Mouse (Mus musculus) midbrain, embryonic 13.5 days (tissue): ENCODE data around the gene Cacna1e. TPM values are rescaled to one million over a fixed set of nuclear protein-coding genes. Genes with fewer than 3 reads are reported as not detected.

Source experiments
- ATAC-seq: fragments of 200-750 bp; cut with Nextera tagmentation; 2 replicates; pipeline ENCODE4 v1.8.0; 2017; ENCODE audit warnings: mild to moderate bottlenecking, moderate TSS enrichment, moderate library complexity
- H3K27ac ChIP-seq: fragments of 300-500 bp; sonication (generic); 2 replicates; pipeline ENCODE4 v1.5.1; 2015; ENCODE audit warnings: inconsistent platforms, mild to moderate bottlenecking, moderate library complexity
- H3K27me3 ChIP-seq: fragments of 300-500 bp; sonication (generic); 2 replicates; pipeline ENCODE4 v1.6.1; 2015; ENCODE audit warnings: mild to moderate bottlenecking, inconsistent platforms
- H3K36me3 ChIP-seq: fragments of 300-500 bp; sonication (generic); 2 replicates; pipeline ENCODE4 v1.6.1; 2015; ENCODE audit warnings: mild to moderate bottlenecking, inconsistent platforms
- H3K4me1 ChIP-seq: fragments of 300-500 bp; sonication (generic); replicated peaks from 2 replicates; pipeline ENCODE4 v1.6.1; 2015; ENCODE audit warnings: inconsistent platforms
- H3K4me2 ChIP-seq: fragments of 300-500 bp; sonication (generic); replicated peaks from 2 replicates; pipeline ENCODE4 v1.6.1; 2015; ENCODE audit warnings: moderate library complexity, mild to moderate bottlenecking, inconsistent platforms
- H3K4me3 ChIP-seq: fragments of 300-500 bp; sonication (generic); replicated peaks from 2 replicates; pipeline ENCODE4 v1.5.1; 2015; ENCODE audit warnings: mild to moderate bottlenecking, inconsistent platforms
- H3K9ac ChIP-seq: fragments of 300-500 bp; sonication (generic); replicated peaks from 2 replicates; pipeline ENCODE4 v1.6.1; 2015; ENCODE audit warnings: mild to moderate bottlenecking, inconsistent platforms
- H3K9me3 ChIP-seq: fragments of 300-500 bp; sonication (generic); 2 replicates; pipeline ENCODE4 v1.6.1; 2016; ENCODE audit warnings: mild to moderate bottlenecking, inconsistent platforms
- WGBS: fragments of 180-500 bp; shearing (Covaris S2); methylation state at CpG from one replicate; pipeline ENCODE4 v1.1.7; 2015; 5-methylcytosine and 5-hydroxymethylcytosine counted together
- polyA plus RNA-seq: library from polyadenylated mRNA; unstranded; fragments of >200 nt; fragmentation: Nextera tagmentation; extraction: Ambion mirVana; gene quantifications from 2 replicates; pipeline ENCODE4 v1.2.1, GENCODE M21; 2015

Cacna1e gene
- polyA plus RNA-seq, 1 experiment from 2014 or later = 8.0 TPM

DNA sequence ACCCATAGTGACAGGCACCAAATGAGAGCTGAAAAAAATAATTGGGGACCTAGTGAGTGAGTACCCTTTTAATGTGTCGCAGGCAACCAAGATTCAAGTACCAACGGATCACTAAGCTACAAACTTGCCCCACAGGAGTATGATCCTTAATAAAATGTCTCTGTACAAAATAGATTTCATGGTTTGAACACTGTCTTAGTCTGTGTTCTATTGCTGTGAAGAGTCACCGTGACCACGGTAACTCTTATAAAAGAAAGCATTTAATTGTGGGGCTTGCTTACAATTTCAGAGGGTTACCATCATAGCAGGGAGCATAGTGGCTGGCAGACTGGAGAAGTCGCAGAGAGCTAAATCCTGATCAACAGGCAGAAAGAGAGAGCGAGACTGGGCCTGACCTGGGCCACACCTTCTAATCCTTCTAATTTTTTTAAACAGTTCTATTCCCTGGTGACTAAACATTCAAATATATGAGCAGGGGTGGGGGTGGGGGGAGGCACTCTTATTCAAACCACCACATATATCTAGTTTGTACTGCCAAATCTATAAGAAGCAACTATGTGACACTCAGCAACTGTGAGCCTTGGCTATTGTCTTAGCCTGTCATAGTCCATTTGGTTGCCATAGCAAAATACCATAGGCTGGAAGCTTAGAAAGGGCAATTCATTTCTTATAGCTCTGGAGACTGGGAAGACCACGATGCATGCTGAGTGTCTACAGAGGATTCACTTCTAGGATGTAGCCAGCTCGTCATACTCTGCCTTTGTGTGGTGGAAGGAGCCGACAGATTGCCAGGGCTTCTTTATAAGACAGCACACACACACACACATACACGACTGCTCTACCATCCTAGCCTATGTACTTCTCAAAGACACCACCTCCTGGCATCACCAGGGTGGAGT, 52.8 kb downstream of the Cacna1e start:
- H3K4me1 ChIP-seq = peaks cover 9% of the 10 kb centered on the region; the same call in 1 of the 2 replicates
- no peak overlapping the region for H3K4me2 ChIP-seq
- H3K9ac ChIP-seq = no peak overlapping the region
- no peak overlapping the region for H3K27ac ChIP-seq
- H3K9me3 ChIP-seq = no peaks in the 10 kb centered on the region
- no peaks in the 10 kb centered on the region for H3K36me3 ChIP-seq
- WGBS = 31% methylated on average over 10 of the region's 10 CpGs
- peak; percentile 65; the same call in 1 of the 2 replicates for ATAC-seq
- 0 out of 2 replicates have a peak, but pooled peaks cover under 1% of the 10 kb centered on the region for H3K27me3 ChIP-seq
- no peak overlapping the region for H3K4me3 ChIP-seq

DNA sequence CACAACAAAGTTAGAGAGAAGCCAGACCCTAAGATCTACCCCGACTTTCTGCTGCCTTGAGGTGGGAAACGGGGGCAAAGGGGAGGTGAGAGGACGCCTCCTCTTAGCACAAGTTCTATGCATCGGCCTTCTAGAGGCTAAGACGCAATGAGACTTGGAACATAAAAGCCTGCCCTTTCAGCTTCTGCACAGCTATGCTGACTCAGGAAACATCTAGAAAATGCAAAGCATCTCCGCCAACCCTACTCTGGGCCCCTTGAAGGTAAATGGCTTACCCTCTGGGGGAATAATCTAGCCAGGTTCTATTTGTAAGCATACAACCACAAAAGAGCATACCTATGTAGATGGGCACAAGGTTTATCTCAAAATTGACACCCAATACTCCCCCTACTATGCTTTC, 54.2 kb downstream of the Cacna1e start:
- no peak overlapping the region for H3K4me2 ChIP-seq
- no peaks in the 10 kb centered on the region for H3K36me3 ChIP-seq
- H3K4me1 ChIP-seq = peaks cover 9% of the 10 kb centered on the region; the same call in 1 of the 2 replicates
- 0 out of 2 replicates have a peak, but pooled peaks cover 3% of the 10 kb centered on the region for H3K27me3 ChIP-seq
- no peak overlapping the region for H3K9ac ChIP-seq
- no peaks in the 10 kb centered on the region for H3K9me3 ChIP-seq
- no peak overlapping the region for H3K4me3 ChIP-seq
- H3K27ac ChIP-seq = no peak overlapping the region
- WGBS = 95% methylated on average over 6 of the region's 6 CpGs
- ATAC-seq = no peak

DNA sequence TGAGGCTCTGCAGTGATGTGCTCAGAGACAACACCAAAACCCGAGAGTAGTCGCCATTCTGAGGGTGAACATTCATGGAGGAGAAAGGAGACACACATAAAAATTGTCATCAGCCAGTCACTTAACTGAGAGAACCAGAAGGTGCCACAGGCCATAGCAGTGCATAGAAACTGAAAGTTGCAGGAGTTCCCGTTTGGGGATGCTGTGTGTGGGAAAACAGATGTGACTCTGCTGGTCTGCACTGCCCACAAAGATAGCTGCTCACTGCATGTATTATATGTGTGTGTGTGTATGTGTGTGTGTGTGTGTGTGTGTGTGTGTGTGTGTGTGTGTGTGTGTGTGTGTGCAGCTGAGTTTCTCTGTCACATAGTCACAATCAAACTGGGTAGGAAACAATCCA, 61.2 kb downstream of the Cacna1e start:
- Histone ChIP-seq H3K9ac (no peak overlapping the region), H3K27me3 (0 out of 2 replicates have a peak, but pooled peaks cover 3% of the 10 kb centered on the region), H3K9me3 (no peaks in the 10 kb centered on the region), H3K4me1 (0 out of 2 replicates have a peak, but pooled peaks cover 4% of the 10 kb centered on the region), H3K4me2 (no peak overlapping the region), H3K4me3 (no peak overlapping the region), H3K27ac (no peak overlapping the region), H3K36me3 (no peaks in the 10 kb centered on the region)
- 83% methylated on average over 3 of the region's 3 CpGs for WGBS
- ATAC-seq = no peak

DNA sequence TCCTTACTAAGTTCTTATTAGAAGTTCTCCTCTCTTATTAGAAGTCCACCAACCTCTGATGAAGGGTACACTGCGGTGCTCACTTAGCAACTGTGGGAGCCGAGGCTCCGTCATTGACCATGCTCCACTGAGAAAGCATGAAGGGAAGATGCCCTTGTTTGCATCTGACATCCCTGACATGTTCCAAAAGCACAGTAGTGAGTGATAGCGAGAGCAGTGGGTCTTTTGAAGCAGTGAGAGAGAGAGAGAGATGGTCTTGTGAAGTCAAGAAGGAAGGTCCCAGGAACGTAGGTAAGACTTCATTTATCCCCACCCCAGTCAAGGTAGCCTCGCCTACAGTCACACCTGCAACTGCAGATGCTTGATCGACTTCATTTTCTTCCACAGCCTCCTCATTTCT, 63.9 kb downstream of the Cacna1e start:
- ATAC-seq = no peak

DNA sequence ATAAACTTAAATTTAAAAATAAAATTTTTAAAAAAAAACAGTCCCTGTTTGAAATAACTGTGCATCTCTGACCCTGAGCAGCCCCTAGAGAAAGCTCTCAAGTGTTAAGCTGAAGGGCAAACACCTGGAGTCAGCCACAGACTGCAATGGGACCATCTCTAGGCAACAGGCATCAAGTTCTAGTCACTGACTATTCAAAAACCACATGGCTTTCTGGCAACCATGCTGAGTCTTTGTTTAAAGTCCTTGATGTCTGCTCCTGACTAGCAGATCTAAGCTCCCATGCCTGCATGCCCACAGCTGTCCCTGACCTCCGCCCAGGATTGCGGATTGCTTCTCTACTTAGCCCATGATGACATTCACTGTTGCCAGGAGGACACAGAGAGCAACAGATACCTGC, 64.3 kb downstream of the Cacna1e start:
- no peak overlapping the region for H3K4me3 ChIP-seq
- no peaks in the 10 kb centered on the region for H3K9me3 ChIP-seq
- H3K36me3 ChIP-seq = no peaks in the 10 kb centered on the region
- no peak for ATAC-seq
- H3K4me2 ChIP-seq = no peak overlapping the region
- 0 out of 2 replicates have a peak, but pooled peaks cover 9% of the 10 kb centered on the region for H3K4me1 ChIP-seq
- H3K9ac ChIP-seq = no peak overlapping the region
- H3K27ac ChIP-seq = no peak overlapping the region
- H3K27me3 ChIP-seq = no peaks in the 10 kb centered on the region
- 70% methylated on average over 2 of the region's 2 CpGs for WGBS

More for the DNA sequence above, 63.9 kb downstream of the Cacna1e start:
- 97% methylated on average over 7 of the region's 7 CpGs for WGBS
- Histone ChIP-seq H3K27me3 (no peaks in the 10 kb centered on the region), H3K4me1 (0 out of 2 replicates have a peak, but pooled peaks cover 9% of the 10 kb centered on the region), H3K27ac (no peak overlapping the region), H3K9ac (no peak overlapping the region), H3K4me3 (no peak overlapping the region), H3K4me2 (no peak overlapping the region), H3K9me3 (no peaks in the 10 kb centered on the region), H3K36me3 (no peaks in the 10 kb centered on the region)

DNA sequence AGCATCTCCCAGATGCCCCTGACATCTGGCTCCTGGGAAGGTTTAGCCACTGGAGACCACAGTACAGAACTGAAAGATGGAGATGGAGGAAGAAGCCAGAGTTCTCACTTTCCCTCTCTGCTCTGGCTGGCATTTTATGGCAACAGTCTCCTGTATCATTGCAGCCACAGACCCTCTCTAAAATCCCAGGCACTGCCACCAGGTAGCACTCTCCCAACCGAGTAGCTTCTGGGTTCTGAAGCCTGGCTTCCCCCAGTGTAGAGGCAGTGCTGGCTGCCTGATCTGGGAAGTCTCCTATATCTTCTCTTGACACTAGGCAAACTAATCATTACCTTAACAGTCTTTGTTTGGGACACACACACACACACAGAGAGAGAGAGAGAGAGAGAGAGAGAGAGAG, 65.6 kb downstream of the Cacna1e start:
- WGBS = 60% methylated on average over 1 of the region's 1 CpGs
- ATAC-seq = no peak

DNA sequence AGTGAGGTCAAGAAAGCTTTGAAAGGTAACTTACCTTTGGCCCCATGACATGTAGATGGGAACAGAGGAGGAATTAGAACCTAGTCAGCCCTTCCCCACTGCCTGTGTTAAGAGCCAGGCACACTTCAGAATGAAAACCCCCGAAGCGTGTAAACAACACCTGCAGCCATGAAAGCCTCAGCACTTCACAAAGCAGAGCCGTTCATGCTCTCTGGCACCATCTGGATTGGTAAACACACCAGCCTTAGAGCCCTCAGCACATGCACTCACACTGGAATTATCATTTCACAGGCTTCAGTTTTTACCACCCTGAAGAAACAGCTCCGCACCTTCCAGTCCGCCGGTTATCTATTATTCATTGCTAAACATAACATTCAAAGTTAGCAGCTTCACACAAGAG, 67.5 kb downstream of the Cacna1e start:
- H3K27me3 ChIP-seq = no peaks in the 10 kb centered on the region
- no peaks in the 10 kb centered on the region for H3K9me3 ChIP-seq
- WGBS = 58% methylated on average over 6 of the region's 6 CpGs
- H3K36me3 ChIP-seq = no peaks in the 10 kb centered on the region
- ATAC-seq = no peak
- H3K27ac ChIP-seq = peak overlapping the region; percentile 0; the same call in 1 of the 2 replicates
- H3K4me3 ChIP-seq = no peak overlapping the region
- H3K4me2 ChIP-seq = no peak overlapping the region
- no peak overlapping the region for H3K9ac ChIP-seq
- 0 out of 2 replicates have a peak, but pooled peaks cover 6% of the 10 kb centered on the region for H3K4me1 ChIP-seq

More for the DNA sequence above, 65.6 kb downstream of the Cacna1e start:
- Histone ChIP-seq H3K4me1 (0 out of 2 replicates have a peak, but pooled peaks cover 6% of the 10 kb centered on the region), H3K36me3 (no peaks in the 10 kb centered on the region), H3K9me3 (no peaks in the 10 kb centered on the region), H3K9ac (no peak overlapping the region), H3K27me3 (no peaks in the 10 kb centered on the region), H3K4me2 (no peak overlapping the region), H3K27ac (no peak overlapping the region), H3K4me3 (no peak overlapping the region)

DNA sequence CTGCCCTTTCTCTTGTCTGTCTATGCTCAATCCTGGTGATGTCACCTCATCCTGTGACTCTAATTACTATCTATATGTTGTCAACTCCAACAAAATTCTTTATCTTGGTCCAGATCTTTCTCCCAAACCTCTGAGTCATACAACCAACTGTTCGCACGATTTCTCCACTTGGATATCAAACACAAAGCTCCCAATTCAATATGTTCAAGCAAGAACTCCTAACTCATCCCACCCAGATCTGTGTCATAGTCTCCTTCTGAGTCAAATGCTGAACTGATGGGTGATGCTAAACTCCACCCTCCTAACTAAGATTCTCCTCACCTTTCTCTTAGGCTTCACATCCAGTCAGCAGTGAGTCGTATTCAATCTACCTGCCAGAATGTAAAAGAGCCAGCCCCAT, 68.0 kb downstream of the Cacna1e start:
- ATAC-seq = no peak
- 0 out of 2 replicates have a peak, but pooled peaks cover 6% of the 10 kb centered on the region for H3K4me1 ChIP-seq
- H3K36me3 ChIP-seq = no peaks in the 10 kb centered on the region
- H3K4me2 ChIP-seq = no peak overlapping the region
- 93% methylated on average over 3 of the region's 3 CpGs for WGBS
- H3K9me3 ChIP-seq = no peaks in the 10 kb centered on the region
- no peak overlapping the region for H3K27ac ChIP-seq
- H3K4me3 ChIP-seq = no peak overlapping the region
- no peaks in the 10 kb centered on the region for H3K27me3 ChIP-seq
- H3K9ac ChIP-seq = no peak overlapping the region

DNA sequence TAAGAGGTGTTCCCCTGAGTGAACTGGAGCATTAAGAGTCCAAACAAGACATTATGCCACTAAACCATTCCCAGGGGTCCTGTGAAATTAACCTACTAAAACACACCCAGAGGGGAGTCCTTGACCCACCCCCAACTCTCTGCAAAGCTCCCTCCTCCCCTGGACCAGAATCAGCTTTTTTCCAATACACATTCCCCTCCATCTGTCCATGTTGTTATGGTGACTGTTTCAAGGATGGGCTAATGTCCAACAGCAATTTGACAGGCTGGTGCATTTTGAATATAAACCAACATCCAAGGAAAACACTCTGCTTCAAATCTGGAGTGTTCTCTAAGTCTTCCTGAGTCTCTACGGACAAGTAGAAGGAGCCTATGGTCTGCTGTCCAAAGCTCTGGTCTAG, 78.6 kb downstream of the Cacna1e start:
- ATAC-seq = no peak
- no peak overlapping the region for H3K27ac ChIP-seq

DNA sequence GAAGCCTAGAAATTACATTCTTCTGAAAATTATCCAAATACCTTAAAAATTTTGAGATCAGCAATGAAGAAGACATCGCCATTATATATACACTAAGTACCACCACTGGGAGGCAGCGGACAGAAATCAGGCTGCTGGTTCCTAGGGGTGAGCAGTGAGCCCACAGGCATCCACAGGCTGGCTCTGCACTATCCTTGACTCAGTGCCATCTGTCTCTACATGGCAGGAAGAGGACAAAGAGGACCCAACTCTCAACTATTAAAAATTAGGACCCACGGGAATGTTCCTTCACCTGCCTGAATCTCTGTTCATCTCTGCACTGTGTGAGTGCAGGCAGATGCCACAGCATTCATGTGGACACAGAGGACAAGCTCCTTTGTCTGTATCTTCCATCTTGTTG, 79.3 kb downstream of the Cacna1e start:
- no peak for ATAC-seq
- WGBS = 94% methylated on average over 3 of the region's 3 CpGs

More for the DNA sequence above, 78.6 kb downstream of the Cacna1e start:
- 75% methylated on average over 1 of the region's 1 CpGs for WGBS
- Histone ChIP-seq H3K9me3 (no peaks in the 10 kb centered on the region), H3K36me3 (no peaks in the 10 kb centered on the region), H3K4me2 (no peak overlapping the region), H3K4me3 (no peak overlapping the region), H3K9ac (no peak overlapping the region), H3K27me3 (no peaks in the 10 kb centered on the region), H3K4me1 (0 out of 2 replicates have a peak, but pooled peaks cover 5% of the 10 kb centered on the region)

DNA sequence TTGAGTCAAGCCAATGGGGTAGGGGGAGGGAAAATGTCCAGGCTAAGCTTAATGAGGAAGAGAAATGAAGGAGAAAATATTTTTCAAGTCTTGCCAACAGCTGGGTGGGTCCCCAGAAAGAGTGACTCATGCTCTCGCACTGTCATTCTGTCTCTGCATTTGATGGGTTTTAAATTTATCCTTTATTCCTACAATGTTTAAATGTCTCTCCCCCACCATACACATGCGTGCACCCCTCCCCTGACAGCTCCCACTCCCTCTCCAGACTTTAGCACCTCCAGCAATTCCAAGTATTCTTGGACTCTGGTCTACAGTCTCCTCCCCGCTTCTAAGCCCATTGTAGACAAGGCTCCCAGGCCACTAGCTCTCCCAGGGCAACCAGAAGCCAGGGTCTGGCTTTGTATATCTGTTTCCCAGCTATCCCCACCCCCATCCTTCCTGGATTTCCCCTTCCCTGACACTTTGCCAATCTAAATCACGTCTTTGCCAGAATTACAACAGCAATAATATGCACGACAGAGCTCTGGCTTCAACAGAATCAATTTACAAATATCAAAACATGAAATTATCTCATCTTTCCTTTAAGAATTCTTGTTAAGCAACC, 81.9 kb downstream of the Cacna1e start:
- Histone ChIP-seq H3K4me1 (0 out of 2 replicates have a peak, but pooled peaks cover 5% of the 10 kb centered on the region), H3K9ac (no peak overlapping the region), H3K36me3 (no peaks in the 10 kb centered on the region), H3K27ac (no peak overlapping the region), H3K9me3 (no peaks in the 10 kb centered on the region), H3K4me2 (no peak overlapping the region), H3K27me3 (no peaks in the 10 kb centered on the region), H3K4me3 (no peak overlapping the region)
- WGBS = 75% methylated on average over 5 of the region's 5 CpGs
- ATAC-seq = no peak

More for the DNA sequence above, 79.3 kb downstream of the Cacna1e start:
- H3K4me2 ChIP-seq = no peak overlapping the region
- no peak overlapping the region for H3K27ac ChIP-seq
- no peaks in the 10 kb centered on the region for H3K27me3 ChIP-seq
- no peaks in the 10 kb centered on the region for H3K36me3 ChIP-seq
- H3K4me3 ChIP-seq = no peak overlapping the region
- 0 out of 2 replicates have a peak, but pooled peaks cover 5% of the 10 kb centered on the region for H3K4me1 ChIP-seq
- no peak overlapping the region for H3K9ac ChIP-seq
- H3K9me3 ChIP-seq = no peaks in the 10 kb centered on the region

DNA sequence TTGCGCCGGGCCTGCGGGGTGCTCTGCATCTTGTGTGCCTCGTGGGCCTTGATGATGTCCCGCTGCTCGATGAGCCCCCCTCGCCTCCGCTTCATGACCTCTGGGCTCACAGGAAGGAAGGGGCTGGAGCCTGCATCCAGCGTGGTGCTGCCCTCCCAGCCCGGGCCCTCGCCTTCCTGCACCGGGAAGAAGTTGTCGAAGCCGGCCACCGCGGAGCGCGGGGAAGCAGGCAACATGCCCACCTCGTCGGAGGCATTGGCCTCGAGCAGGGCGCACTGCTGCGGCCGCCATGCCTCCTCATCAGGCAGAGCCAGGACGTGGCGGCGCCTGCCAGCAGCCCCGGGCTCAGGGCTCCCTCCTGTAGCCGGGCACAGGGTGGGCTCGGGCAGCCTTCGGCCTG, 85.0 kb downstream of the Cacna1e start:
- no peak for ATAC-seq
- WGBS = 87% methylated on average over 31 of the region's 31 CpGs
- no peak overlapping the region for H3K27ac ChIP-seq
- H3K9me3 ChIP-seq = no peaks in the 10 kb centered on the region
- H3K4me1 ChIP-seq = 0 out of 2 replicates have a peak, but pooled peaks cover 5% of the 10 kb centered on the region
- no peak overlapping the region for H3K9ac ChIP-seq
- no peaks in the 10 kb centered on the region for H3K36me3 ChIP-seq
- H3K4me3 ChIP-seq = no peak overlapping the region
- H3K27me3 ChIP-seq = no peaks in the 10 kb centered on the region
- H3K4me2 ChIP-seq = no peak overlapping the region
